Mouse (Mus musculus) hindbrain, embryonic 11.5 days (tissue): Measurements from ENCODE around the gene Zbtb1. TPM values are rescaled to one million over a fixed set of nuclear protein-coding genes. Genes with fewer than 3 reads are reported as not detected.

ENCODE experiments used
- ATAC-seq: fragments of 200-750 bp; cut with Nextera tagmentation; 2 replicates; pipeline ENCODE4 v1.8.0; 2017; ENCODE audit warnings: mild to moderate bottlenecking, moderate TSS enrichment, moderate library complexity; ENCODE audit not compliant: low FRiP score
- DNase-seq: peaks from one replicate; pipeline ENCODE4 v3.0.0-alpha.2; 2015; ENCODE audit warnings: low spot score
- H3K27ac ChIP-seq: fragments of 300-500 bp; sonication (generic); 2 replicates; pipeline ENCODE4 v1.5.1; 2014; ENCODE audit warnings: mild to moderate bottlenecking, low read depth, low read length
- H3K27me3 ChIP-seq: fragments of 300-500 bp; sonication (generic); 2 replicates; pipeline ENCODE4 v1.6.1; 2014; ENCODE audit warnings: mild to moderate bottlenecking, low read length, moderate library complexity, mixed read lengths; ENCODE audit not compliant: control insufficient read depth, insufficient read depth
- H3K36me3 ChIP-seq: fragments of 300-500 bp; sonication (generic); 2 replicates; pipeline ENCODE4 v1.6.1; 2014; ENCODE audit warnings: mild to moderate bottlenecking, low read length, moderate library complexity, mixed read lengths; ENCODE audit not compliant: control insufficient read depth, insufficient read depth
- H3K4me1 ChIP-seq: fragments of 300-500 bp; sonication (generic); replicated peaks from 2 replicates; pipeline ENCODE4 v1.6.1; 2014; ENCODE audit warnings: low read length, mixed read lengths; ENCODE audit not compliant: control insufficient read depth, insufficient read depth
- H3K4me2 ChIP-seq: fragments of 300-500 bp; sonication (generic); replicated peaks from 2 replicates; pipeline ENCODE4 v1.6.1; 2014; ENCODE audit warnings: mild to moderate bottlenecking, low read depth, low read length
- H3K4me3 ChIP-seq: fragments of 300-500 bp; sonication (generic); 2 replicates; pipeline ENCODE4 v1.5.1; 2014; ENCODE audit warnings: low read depth, low read length
- H3K9ac ChIP-seq: fragments of 300-500 bp; sonication (generic); 2 replicates; pipeline ENCODE4 v1.6.1; 2014; ENCODE audit warnings: low read depth, low read length
- H3K9me3 ChIP-seq: fragments of 300-500 bp; sonication (generic); 2 replicates; pipeline ENCODE4 v1.6.1; 2016; ENCODE audit warnings: low read length; ENCODE audit not compliant: control insufficient read depth
- WGBS: fragments of 180-500 bp; shearing (Covaris S2); extraction: QIAGEN DNeasy Blood & Tissue Kit; methylation state at CpG from one replicate; pipeline ENCODE4 v1.1.7; 2014; 5-methylcytosine and 5-hydroxymethylcytosine counted together
- polyA plus RNA-seq: library from polyadenylated mRNA; unstranded; fragments of >200 nt; fragmentation: Nextera tagmentation; extraction: Ambion mirVana; gene quantifications from 2 replicates; pipeline ENCODE4 v1.2.1, GENCODE M21; 2014

Zbtb1 gene
- polyA plus RNA-seq, 1 experiment from 2014 or later = 8.2 TPM

GRCm38 (mm10) chr12:76368201-76368789, 1.8 kb upstream of the Zbtb1 start:
- Histone ChIP-seq H3K27me3 (no peaks in the 10 kb centered on the region), H3K4me3 (peak overlapping the region; percentile 95), H3K9ac (peak overlapping the region; percentile 97), H3K9me3 (no peaks in the 10 kb centered on the region), H3K36me3 (no peaks in the 10 kb centered on the region), H3K27ac (no peak overlapping the region), H3K4me2 (peak overlapping the region; percentile 89), H3K4me1 (peaks cover 12% of the 10 kb centered on the region)
- peak; percentile 22 for DNase-seq
- no peak for ATAC-seq
- 8% methylated on average over 9 of the region's 9 CpGs for WGBS

GRCm38 (mm10) chr12:76368790-76369205, 1.3 kb upstream of the Zbtb1 start:
- peaks cover 12% of the 10 kb centered on the region for H3K4me1 ChIP-seq
- WGBS = under 1% methylated on average over 26 of the region's 26 CpGs
- peak; percentile 54; the same call in 1 of the 2 replicates for ATAC-seq
- no peaks in the 10 kb centered on the region for H3K27me3 ChIP-seq
- peak overlapping the region; percentile 95 for H3K4me3 ChIP-seq
- peak overlapping the region; percentile 98 for H3K27ac ChIP-seq
- H3K9ac ChIP-seq = peak overlapping the region; percentile 97
- no peaks in the 10 kb centered on the region for H3K9me3 ChIP-seq
- peak overlapping the region; percentile 89 for H3K4me2 ChIP-seq
- DNase-seq = peak; percentile 75
- H3K36me3 ChIP-seq = no peaks in the 10 kb centered on the region

- WGBS = under 1% methylated on average over 52 of the region's 96 CpGs
Observed at GRCm38 (mm10) chr12:76369206-76369977, 674 bp upstream of the Zbtb1 start, which contains the start of gene Zbtb25. Zbtb25 (minus strand) TSS chr12:76369602.

GRCm38 (mm10) chr12:76370831-76371571, 935 bp downstream of the Zbtb1 start:
- DNase-seq = peak; percentile 81
- peak overlapping the region; percentile 95 for H3K4me3 ChIP-seq
- ATAC-seq = peak; percentile 40
- H3K9ac ChIP-seq = peak overlapping the region; percentile 97
- 0% methylated on average over 55 of the region's 63 CpGs for WGBS
- peak overlapping the region; percentile 89 for H3K4me2 ChIP-seq
- peak overlapping the region; percentile 98 for H3K27ac ChIP-seq
- no peaks in the 10 kb centered on the region for H3K9me3 ChIP-seq
- H3K27me3 ChIP-seq = no peaks in the 10 kb centered on the region
- peaks cover 12% of the 10 kb centered on the region for H3K4me1 ChIP-seq
- no peaks in the 10 kb centered on the region for H3K36me3 ChIP-seq

More at GRCm38 (mm10) chr12:76369206-76369977, 674 bp upstream of the Zbtb1 start, which contains the start of gene Zbtb25:
- H3K27me3 ChIP-seq = no peaks in the 10 kb centered on the region
- peaks cover 12% of the 10 kb centered on the region for H3K4me1 ChIP-seq
- DNase-seq (peak; percentile 92), ATAC-seq (peak; percentile 75)
- H3K4me3 ChIP-seq = peak within 1 kb of the TSS; percentile 95
- H3K4me2 ChIP-seq = peak within 1 kb of the TSS; percentile 89
- H3K27ac ChIP-seq = peak within 1 kb of the TSS; percentile 98
- H3K36me3 ChIP-seq = no peaks in the 10 kb centered on the region
- no peaks in the 10 kb centered on the region for H3K9me3 ChIP-seq
- peak within 1 kb of the TSS; percentile 97 for H3K9ac ChIP-seq

- no peak for DNase-seq
- Histone ChIP-seq H3K9me3 (no peaks in the 10 kb centered on the region), H3K9ac (no peak overlapping the region; the same call in 1 of the 2 replicates), H3K4me3 (peak overlapping the region; percentile 95), H3K4me2 (peak overlapping the region; percentile 89), H3K27ac (no peak overlapping the region), H3K4me1 (peaks cover 12% of the 10 kb centered on the region), H3K36me3 (no peaks in the 10 kb centered on the region), H3K27me3 (no peaks in the 10 kb centered on the region)
- no peak for ATAC-seq
- 48% methylated on average over 7 of the region's 7 CpGs for WGBS
Observed at GRCm38 (mm10) chr12:76372046-76372445, 2.0 kb downstream of the Zbtb1 start.

- DNase-seq (peak; percentile 20), ATAC-seq (no peak)
- Histone ChIP-seq H3K9me3 (no peaks in the 10 kb centered on the region), H3K9ac (no peak overlapping the region), H3K4me1 (0 out of 2 replicates have a peak, but pooled peaks cover 7% of the 10 kb centered on the region), H3K4me3 (no peak overlapping the region), H3K27me3 (no peaks in the 10 kb centered on the region), H3K27ac (no peak overlapping the region), H3K36me3 (no peaks in the 10 kb centered on the region), H3K4me2 (no peak overlapping the region)
- 82% methylated on average over 5 of the region's 7 CpGs for WGBS
Observed at GRCm38 (mm10) chr12:76372881-76373818, 3.1 kb downstream of the Zbtb1 start.

GRCm38 (mm10) chr12:76373991-76374390, 3.9 kb downstream of the Zbtb1 start:
- ATAC-seq (no peak), DNase-seq (no peak)
- no peak overlapping the region for H3K4me2 ChIP-seq
- H3K4me3 ChIP-seq = no peak overlapping the region
- no peak overlapping the region for H3K9ac ChIP-seq
- no peaks in the 10 kb centered on the region for H3K27me3 ChIP-seq
- 64% methylated on average over 6 of the region's 6 CpGs for WGBS
- no peak overlapping the region for H3K27ac ChIP-seq
- H3K9me3 ChIP-seq = no peaks in the 10 kb centered on the region
- 0 out of 2 replicates have a peak, but pooled peaks cover 5% of the 10 kb centered on the region for H3K4me1 ChIP-seq
- H3K36me3 ChIP-seq = no peaks in the 10 kb centered on the region

- Histone ChIP-seq H3K4me1 (0 out of 2 replicates have a peak, but pooled peaks cover 5% of the 10 kb centered on the region), H3K9me3 (no peaks in the 10 kb centered on the region), H3K36me3 (no peaks in the 10 kb centered on the region), H3K27ac (no peak overlapping the region), H3K4me2 (no peak overlapping the region), H3K9ac (no peak overlapping the region), H3K4me3 (no peak overlapping the region), H3K27me3 (no peaks in the 10 kb centered on the region)
- 83% methylated on average over 4 of the region's 4 CpGs for WGBS
- no peak for ATAC-seq
- DNase-seq = no peak
Observed at GRCm38 (mm10) chr12:76374911-76375310, 4.8 kb downstream of the Zbtb1 start.
